Mouse (Mus musculus) adrenal gland, adult 18-20 months (tissue): ENCODE measurements around the gene Poll. TPM values are rescaled to one million over a fixed set of nuclear protein-coding genes. Genes with fewer than 3 reads are reported as not detected.

Experiments
- DNase-seq, 2 experiments: peaks; one replicate each; pipeline ENCODE4 v3.0.0; 2021 to 2022; ENCODE audit warnings: low spot score in 2 of 2
- long read RNA-seq, 2 experiments: library from polyadenylated mRNA; stranded (forward); transcript quantifications; one replicate each; pipeline ENCODE4 v2.0.0; 2021
- total RNA-seq, 2 experiments: library from RNA; stranded (reverse); gene quantifications; 1 replicate in 1 of 2; 2 replicates in 1 of 2; pipeline ENCODE4 v1.2.3; 2021

Poll gene
- 10 to 100 TPM in 1 of 2 experiments, 1 to 10 TPM in 1; 9.4 to 11.0 TPM for total RNA-seq
- long read RNA-seq, experiment 1, partial matches to known transcripts: 1 of 5 reads
- long read RNA-seq, experiment 1, other reads (novel, unspliced or antisense): 0 of 5 reads
- long read RNA-seq, experiment 2, transcript Poll-201 (9 exons, 2,324 nt): major isoform, 8 of 18 reads
- long read RNA-seq, experiment 2, partial matches to known transcripts: 7 of 18 reads
- long read RNA-seq, experiment 2, other reads (novel, unspliced or antisense): 3 of 18 reads

DNA sequence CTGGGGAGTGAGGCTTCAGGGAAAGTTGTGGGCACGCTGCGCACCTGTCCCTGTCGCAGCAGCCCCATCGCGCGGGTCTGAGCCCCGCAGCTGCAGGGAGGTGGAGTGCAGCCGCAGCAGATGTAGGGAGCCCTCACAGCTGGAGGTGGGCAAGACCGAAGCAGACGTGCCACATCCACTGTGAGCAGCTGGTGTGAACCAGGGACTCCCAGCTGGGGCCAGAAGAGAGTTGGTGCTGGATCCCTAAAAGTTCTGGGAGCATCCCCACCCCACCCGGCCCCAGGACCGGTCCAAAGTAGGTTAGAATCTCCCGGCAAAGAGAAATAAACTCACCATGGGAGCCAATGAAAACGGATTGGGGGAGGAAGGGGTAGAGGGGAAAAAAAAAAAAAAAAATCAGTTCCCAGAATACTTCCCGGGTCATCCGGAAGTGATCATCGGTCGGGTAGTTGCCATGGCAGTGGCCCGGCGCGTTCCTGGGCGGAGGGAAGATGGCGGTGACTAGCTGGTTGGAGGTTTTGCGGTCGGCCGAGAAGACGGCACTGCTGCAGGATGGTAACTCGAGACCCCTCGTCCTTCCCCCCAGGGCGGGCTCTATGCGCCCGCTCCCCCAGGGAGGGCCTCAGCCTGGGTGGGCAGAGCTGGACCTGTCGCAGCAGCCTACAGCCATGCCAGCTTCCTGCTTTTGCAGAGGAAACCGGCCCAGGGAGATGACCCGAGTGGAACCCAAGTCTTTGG, at the start of gene Poll, which contains the start of gene Gm17018:
TSS of gene Poll (minus strand) at position 379 of the 738 bp plus-strand sequence.
TSS of gene Gm17018 (plus strand) at position 463 of the 738 bp plus-strand sequence.
- DNase-seq: peak; percentile 72 to 83

GRCm38 (mm10) chr19:45608648-45609339, 48.5 kb upstream of the Poll start:
- DNase-seq: no peak

DNA sequence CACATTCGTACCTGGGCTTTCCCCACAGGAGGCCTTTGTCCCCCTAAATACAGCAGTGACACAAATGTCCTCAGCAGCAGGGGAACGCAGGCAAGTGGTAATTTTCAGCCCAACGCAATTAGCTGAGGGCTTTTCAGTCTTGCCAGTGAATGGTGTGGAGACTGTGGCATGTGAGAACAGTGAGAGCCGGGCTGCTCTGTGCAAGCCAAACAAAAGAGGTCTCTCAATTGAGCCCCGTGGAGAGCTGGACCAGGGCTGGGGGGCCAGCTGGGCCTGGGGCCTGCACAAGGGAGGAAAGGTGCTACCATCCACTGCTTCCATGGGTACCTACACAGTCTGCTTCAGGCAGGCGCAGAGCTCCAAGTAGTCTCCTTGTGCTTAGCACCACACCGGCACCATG, 47.1 kb upstream of the Poll start:
- DNase-seq: no peak

GRCm38 (mm10) chr19:45606701-45607100, 46.4 kb upstream of the Poll start:
- DNase-seq: no peak

DNA sequence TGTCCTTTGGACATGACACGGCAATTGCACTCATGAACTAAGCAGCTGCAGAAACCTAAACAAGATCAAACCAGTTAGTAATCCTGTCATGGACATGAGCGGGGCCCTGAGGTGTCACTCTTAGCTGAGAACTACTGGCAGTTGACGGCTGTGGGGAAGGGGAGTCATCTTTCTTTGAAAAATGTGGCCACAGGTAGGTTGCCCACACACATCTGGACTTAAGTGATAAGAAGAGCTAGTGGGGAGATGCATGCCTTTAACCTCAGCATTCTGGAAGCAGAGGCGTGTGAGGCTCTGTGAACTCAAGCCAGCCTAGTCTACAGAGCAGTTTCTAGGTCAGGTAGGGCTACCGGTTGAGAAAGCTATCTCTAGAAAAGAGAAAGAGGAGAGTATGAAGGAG, 42.3 kb upstream of the Poll start:
- DNase-seq: no peak

GRCm38 (mm10) chr19:45597106-45597505, 36.8 kb upstream of the Poll start:
- DNase-seq: no peak

DNA sequence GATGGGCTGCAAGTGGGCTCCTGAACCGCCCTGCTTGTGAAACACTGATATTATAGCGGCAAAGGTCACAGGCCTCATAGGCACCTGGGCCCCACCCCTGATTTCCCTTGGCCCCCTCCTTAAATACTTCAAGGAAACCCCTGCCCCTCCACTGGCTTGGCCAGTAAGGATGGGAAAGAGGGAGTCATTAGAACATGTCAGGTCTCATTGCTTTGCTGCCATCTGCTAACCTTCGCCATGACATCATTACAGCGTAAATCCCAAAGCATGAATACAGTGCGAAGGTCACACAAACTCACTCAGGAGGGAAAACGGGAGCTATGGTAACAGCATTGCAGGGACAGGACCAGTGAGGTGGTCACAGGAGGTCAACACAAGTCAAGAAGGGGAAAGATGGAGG, 36.1 kb upstream of the Poll start:
- no peak for DNase-seq

- no peak for DNase-seq
Measured at GRCm38 (mm10) chr19:45596019-45596418, 35.7 kb upstream of the Poll start.

DNA sequence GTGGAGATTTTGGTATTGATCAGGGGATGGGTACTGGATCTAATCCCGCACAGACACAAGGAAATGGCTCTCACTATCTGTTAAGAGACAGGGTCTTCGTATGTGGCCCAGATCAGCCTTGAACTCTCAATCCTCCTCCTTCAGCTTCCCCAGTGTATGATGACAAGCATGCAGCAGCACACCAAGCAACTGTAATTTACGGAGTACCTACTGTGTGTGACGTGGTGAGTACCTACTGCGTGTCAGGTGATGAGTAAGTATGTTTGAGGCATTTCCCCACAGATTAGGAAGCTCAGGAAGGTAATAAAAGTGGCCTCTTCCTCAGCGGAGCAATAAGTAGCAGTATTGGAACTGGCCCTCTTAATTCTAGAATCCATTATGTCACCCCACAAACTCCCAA, 35.1 kb upstream of the Poll start:
- DNase-seq: no peak

DNA sequence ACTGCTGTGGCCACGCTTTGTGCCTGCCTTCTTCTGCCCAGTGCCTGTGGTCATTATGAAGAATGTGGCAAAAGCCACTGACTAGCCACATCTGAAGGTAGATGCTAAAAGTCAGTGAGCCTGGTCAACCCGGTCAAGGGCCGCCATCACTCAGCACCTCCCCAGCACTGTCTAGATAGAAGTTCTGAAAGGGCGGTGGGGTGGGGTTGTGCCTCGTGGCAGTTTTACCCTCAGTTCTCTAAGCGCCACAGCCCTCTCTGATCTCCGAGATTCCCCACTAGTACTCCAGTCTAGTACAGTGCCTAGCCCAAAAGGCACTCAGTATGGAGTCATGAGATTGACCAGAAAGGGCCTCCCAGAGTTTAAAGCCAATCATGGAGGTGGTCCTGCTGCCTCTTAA, 33.7 kb upstream of the Poll start:
- DNase-seq: no peak

- DNase-seq: no peak
Measured at GRCm38 (mm10) chr19:45592916-45593315, 32.6 kb upstream of the Poll start.

DNA sequence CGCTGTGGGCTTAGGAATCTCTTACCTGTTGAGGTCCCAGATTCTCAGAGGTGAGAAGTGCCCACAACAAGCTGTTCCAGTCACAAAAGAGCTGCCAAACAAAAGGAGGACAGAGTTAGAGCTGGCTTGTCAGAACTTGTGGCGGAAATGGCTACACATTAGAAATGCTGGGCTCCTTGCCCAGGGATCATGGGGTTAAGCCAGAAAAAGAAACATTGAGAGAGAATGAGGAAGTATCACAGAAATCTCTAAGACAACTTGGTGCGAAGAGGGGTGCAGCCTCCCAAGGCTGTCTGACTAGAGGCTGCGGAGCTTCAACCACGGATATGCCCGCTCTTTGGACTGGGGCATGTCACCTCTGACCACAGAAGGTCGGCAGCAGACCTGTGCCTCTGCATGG, 31.4 kb upstream of the Poll start:
- DNase-seq: peak in 1 of 2 experiments; percentile 44

DNA sequence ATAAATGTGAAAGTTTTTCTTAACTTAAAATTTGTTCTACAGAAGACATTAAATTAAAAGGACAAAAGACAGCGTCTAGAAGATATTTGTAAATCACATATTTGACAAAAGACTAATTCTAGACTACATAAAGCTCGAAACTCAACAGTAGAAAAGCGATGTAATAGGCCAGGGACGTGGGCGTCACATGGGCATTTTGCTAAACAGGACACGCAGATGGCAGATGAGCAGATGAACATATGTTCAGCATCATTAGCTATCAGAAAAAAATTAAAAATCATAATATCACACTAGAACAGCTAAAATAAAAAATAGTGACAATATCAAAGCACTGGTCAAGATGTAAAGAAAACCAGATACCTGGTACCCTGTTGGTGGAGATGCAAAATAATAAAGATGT, 29.4 kb upstream of the Poll start:
- no peak for DNase-seq

DNA sequence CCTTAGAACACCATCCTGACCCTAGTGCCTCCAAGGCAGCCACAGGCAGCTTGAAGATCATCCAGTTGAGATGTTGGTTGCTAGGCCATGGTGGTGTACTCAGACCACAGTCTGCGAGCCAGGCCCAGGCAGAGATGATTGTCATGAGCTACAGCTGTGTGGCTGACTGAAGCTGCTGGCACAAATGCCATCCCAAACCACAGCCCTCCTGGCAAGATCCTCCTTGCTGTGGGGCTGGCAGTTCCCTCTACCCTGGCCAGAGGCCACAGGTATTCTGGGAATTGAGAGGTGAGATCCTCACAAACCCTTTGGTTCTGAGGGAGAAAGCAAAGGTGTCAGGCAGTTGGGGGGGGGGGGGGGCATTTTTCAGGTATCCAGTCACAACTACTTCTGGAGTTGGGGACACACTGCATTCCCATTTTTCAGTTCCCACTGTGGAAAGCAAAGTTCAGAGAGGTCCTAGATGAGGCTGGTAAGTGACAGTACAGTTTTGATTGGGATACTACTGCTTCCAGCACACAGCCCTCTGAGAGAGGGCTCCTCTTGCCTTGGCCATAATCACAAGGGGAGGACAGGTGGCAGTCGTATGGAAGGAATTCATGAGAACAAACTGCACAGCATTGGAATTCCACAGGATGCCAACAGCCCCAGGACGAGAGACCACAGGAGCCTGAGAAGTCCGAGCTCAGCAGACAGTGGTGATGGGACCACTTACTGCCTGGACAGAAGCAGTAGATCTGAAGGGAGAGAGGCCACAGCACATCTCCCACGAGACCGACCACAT, 27.4 kb upstream of the Poll start:
- no peak for DNase-seq

DNA sequence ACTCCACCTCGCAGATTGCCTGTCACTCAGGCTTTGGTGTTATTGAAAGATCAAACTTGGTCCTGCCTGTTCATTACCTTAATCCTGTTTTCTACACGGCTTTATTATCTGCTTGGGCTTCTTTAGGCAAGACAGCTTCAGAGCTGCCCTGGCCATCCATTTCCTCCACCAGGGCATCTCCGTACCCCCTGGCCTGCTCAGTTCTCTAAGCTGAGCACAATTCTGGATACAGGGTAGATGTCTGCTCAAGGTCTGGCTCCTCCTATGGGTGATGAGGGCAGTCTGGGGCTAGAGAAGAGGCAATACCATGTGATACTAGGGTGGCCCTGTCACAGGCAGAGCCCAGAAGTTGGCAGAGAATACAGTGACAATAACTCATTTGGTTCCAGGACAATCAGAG, 26.5 kb upstream of the Poll start:
- DNase-seq: no peak

- DNase-seq: no peak
Measured at GRCm38 (mm10) chr19:45584856-45585620, 24.7 kb upstream of the Poll start.

DNA sequence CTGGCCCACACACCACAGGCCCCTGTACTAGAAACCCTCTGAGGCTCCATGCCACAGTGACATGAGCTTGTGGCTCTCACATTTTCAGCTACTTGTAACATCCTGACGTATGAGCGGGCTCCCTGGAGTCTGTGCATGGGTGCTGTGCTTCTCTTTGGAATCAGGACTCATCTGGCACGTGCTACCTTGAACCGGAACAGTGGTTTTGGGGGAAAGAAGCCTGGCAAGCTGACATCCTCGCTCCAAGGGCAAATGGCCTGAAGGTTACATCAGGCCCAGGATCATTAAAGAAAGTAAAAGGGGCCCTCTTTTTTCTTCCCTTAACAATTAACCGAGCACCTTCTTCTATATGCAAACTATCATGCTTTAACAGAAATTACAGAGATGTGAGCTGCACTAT, 22.8 kb upstream of the Poll start:
- DNase-seq: no peak

DNA sequence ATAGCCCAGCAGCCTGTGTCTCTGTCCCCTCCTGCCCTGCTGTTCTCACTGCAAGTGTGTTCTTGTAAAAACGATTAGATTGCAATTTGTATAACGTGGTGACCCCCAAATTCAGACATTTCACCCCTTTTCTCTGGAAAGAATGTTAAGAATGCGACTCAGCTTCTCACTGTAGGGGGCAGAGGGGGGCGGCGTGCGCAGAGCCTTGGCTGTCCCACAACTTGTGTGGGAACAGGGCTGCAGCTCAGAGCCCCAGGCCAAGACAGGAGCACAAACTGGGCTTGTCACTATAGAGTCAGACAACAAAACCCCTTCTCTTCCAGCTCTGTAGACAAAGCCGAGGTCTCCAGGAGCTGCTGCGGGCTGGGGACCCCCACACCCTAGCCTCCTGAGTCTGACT, 21.8 kb upstream of the Poll start:
- DNase-seq: no peak

DNA sequence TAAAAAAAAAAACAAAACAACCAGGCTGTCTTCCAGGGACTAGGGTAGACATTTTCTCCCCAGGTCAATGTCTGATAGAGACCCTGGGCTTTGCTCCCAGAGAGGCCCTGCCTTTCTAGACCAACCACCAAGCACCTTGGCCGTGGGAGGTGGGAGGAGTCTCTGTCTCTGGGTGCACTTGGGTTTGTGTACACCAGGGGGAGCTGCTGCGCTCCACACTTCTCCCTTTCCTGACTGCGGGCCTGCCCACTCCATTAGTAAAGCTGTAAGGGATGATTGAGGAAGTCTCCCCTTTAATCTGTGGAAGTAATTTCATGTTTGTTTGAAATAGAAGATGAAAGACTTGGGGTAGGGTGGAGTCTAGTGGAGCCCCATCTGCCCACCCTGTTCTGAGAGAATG, 20.9 kb upstream of the Poll start:
- DNase-seq: peak in 1 of 2 experiments; percentile 55

GRCm38 (mm10) chr19:45580235-45580634, 19.9 kb upstream of the Poll start:
- no peak for DNase-seq

DNA sequence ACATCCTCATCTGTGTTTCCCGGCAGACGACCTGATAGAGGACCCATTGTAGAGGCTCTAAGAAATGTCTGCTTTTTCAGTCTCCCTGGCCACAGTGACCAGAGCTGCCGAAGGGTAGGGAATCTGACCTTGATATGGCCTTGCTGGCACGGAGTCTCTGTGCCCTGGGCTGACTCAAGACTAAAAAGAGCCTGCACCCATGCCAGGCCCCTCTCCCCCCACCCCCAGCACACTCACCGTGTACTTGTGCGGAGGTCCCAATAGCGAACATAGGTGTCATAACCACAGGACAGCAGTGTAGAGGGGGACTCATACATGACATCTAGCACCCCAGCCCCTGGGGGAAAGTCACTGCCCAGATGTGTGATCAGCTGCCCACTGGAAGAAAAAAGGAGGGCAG, 19.1 kb upstream of the Poll start:
- no peak for DNase-seq
